Mouse (Mus musculus): Measurements from ENCODE around the gene Snph.

GRCm38 (mm10) chr2:151598068-151598467, 34.3 kb downstream of the Snph start:
- TF ChIP-seq CTCF (IDR thresholded peaks at IDR 0.05; ENCODE audit: low read depth) = no peak
- no peak for TF ChIP-seq EP300 (IDR thresholded peaks at IDR 0.05; ENCODE audit: low read depth)
